Mouse (Mus musculus) thymus, adult 2 months (tissue): Measurements from ENCODE around the gene Fcrlb.

Experiments
- CTCF ChIP-seq: fragments of 200-500 bp; IDR thresholded peaks from 2 replicates; pipeline ENCODE4 v1.5.1; 2012; ENCODE audit warnings: mild to moderate bottlenecking, control low read depth, low read length, moderate library complexity, borderline replicate concordance; ENCODE audit not compliant: control insufficient read depth, poor library complexity, insufficient read depth; ENCODE audit errors: extremely low read depth
- POLR2A ChIP-seq: fragments of 200-500 bp; IDR thresholded peaks from 2 replicates; pipeline ENCODE4 v1.6.1; 2012; ENCODE audit warnings: mild to moderate bottlenecking, low read length, control low read depth, moderate library complexity; ENCODE audit not compliant: control insufficient read depth, poor library complexity, insufficient read depth; ENCODE audit errors: extremely low read depth

GRCm38 (mm10) chr1:170907111-170907455, 5.7 kb downstream of the Fcrlb start:
- TF ChIP-seq POLR2A (no peak), CTCF (no peak)
